Mouse (Mus musculus): ENCODE results near the gene Vps35l.

Gene Vps35l

DNA sequence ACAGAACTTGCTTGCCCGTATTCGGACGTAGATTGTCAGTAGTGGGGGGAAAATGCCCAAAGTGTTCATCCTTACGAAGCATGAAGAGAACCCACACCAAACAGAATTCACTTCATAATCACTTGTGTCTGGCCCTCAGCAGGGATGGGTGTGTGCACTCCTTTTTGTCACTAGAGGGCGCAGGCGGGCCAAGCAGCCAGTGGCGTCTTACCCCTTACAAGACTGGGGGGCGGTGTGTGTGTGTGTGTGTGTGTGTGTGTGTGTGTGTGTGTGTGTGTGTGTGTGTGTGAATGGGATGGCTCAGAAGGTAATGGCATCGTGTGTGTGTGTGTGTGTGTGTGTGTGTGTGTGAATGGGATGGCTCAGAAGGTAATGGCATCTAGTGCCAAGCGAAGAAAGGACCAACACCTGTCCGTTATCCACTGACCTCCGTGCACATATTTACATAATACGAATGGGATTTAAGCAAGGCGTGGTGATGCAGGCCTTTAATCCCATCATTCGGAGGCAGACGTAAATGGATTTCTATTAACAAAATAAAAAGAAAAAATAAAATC, at the start of gene Vps35l:
TSS of gene Vps35l (plus strand) at position 252 of the 557 bp plus-strand sequence.
- peak; percentile 79 for DNase-seq (ENCODE audit: low spot score)

DNA sequence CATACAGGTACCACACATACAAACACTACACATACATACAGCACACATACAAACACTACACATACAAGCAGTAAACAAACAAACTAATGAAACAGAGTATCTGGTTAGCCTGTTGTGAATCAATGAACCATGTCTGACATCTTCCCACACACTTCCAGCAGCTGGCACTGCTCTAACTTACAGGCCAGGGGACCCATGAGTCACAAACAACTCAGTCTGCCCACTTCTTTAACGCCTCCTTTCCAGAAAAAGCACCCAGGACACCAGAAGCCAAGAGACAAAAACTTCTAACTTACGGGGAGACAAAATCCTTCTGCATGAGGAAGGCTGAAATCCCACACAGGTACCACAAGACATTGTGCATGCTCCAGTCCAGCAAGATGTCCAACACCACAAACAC, 48.7 kb upstream of the Vps35l start:
- DNase-seq (ENCODE audit: low spot score): no peak

- no peak for DNase-seq (ENCODE audit: low spot score)
Measured at GRCm38 (mm10) chr7:118696146-118696545, 43.9 kb upstream of the Vps35l start.

DNA sequence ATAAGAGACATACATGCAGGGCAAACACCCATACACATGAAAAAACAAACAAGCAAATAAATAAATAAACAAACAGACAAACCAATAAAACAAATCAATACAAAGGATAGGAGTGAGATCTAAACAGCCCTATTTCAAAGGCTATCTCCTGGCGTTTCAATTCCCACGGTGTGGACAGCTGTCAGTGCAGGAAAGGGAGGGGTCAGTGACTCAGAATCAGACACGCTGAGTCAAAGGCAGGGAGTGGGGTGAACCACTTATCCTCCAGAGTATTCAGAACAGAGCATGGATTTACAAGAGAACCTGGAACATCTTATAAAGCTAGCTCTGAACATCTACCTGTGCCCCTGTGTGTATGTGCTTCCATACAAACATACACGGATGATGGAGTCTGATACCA, 42.9 kb upstream of the Vps35l start:
- no peak for DNase-seq (ENCODE audit: low spot score)

GRCm38 (mm10) chr7:118698882-118699281, 41.1 kb upstream of the Vps35l start:
- DNase-seq (ENCODE audit: low spot score): no peak

DNA sequence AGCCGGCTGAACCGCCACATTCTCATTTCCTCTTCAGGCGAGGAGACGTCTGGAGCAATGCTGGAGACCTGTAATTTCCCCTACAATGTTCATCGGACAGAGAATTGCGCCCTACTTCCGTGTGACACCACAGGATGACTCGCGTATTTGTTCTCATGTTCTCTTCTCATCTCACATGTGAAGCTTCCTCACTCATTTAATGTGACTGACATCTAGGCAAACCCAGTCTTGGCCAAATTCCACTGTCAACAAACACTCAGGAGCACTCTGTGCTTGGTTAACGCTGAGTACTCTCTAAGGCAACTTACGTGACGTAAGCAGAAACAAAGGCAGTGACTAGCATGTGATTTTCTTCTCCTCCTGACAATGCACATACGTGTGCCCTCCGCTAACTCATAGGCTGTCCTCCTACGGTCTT, 36.9 kb upstream of the Vps35l start:
- DNase-seq (ENCODE audit: low spot score): no peak

DNA sequence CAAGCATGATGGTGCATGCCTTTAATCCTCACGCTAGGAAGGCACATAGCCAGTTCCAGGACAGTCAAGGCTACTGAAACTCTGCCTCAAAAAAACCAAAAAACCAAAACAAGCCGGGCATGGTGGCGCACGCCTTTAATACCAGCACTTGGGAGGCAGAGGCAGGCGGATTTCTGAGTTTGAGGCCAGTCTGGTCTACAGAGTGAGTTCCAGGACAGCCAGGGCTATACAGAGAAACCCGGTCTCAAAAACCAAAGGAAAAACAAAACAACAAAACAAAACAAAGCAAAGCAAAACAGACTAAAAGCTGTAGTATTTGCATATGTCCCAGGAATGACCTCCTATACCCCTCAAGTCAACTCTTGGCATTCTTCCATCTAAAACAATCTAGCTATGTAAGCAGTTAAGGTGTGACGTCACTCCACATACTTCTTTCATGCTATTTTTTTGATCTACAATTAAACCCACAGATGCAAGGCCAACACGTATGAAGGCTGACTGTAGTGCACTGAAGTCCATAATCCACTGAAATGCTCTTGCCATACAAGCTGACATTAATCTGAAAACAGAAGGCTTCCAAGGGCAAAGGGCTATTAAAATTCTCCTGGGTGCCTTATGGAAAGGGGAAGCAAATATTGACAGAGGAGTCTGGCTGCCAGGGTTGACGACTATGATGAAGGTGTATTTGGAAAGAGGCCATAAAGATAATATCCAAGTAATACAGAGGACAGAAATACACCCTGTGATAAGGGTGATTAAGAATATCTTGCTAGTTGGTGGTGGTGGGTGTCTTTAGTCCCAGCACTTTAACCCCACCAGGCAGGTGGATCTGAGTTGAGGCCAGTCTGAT, 35.8 kb upstream of the Vps35l start:
- DNase-seq (ENCODE audit: low spot score): no peak

- DNase-seq (ENCODE audit: low spot score): peak; percentile 96
Measured at GRCm38 (mm10) chr7:118705101-118705961, 34.7 kb upstream of the Vps35l start, which contains the start of gene Gde1. Gene Gde1, minus strand, starts transcription at chr7:118705778.

- DNase-seq (ENCODE audit: low spot score): no peak
Measured at GRCm38 (mm10) chr7:118706051-118706450, 34.0 kb upstream of the Vps35l start.

DNA sequence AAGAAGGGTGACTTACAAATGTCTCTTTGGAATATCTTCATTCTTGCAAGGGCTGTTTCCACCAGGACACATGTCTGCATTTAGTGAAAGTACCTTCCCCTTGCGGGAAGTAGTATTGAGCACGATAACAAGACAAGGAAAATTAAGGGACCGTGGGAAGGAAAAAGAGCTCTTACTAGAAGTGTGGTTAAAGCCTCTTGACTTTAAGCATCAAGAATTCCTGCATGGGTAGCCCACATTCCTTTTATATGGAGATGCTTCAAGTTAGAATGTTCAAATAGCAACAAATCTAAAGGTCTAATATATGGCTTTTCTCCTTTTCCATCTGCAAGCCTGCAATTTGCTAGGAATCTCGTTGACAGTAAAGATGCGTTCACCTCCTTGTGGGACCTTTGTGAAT, 33.5 kb upstream of the Vps35l start:
- DNase-seq (ENCODE audit: low spot score): no peak

- no peak for DNase-seq (ENCODE audit: low spot score)
Measured at GRCm38 (mm10) chr7:118707216-118707615, 32.8 kb upstream of the Vps35l start.

- no peak for DNase-seq (ENCODE audit: low spot score)
Measured at GRCm38 (mm10) chr7:118708002-118708401, 32.0 kb upstream of the Vps35l start.

DNA sequence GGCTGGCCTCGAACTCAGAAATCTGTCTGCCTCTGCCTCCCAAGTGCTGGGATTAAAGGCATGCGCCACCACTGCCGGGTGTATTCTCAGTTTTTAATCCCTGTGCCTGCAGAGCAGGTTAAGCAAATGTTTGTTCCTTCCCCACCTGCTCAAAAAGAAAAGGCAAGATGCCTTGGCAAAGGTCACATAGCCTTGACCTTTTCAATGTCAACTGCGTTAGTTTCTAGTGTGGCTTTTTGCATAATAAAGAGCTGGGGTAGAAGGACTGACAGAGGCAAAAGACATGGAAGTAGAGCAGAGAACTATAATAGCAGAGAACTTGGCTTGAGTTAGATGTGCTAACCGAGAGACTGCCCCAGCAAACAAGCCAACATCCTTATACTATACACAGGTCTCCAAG, 29.2 kb upstream of the Vps35l start:
- DNase-seq (ENCODE audit: low spot score): no peak

- DNase-seq (ENCODE audit: low spot score): peak; percentile 97
Measured at GRCm38 (mm10) chr7:118712228-118713173, 27.5 kb upstream of the Vps35l start, which contains the start of gene Ccp110. Gene Ccp110, plus strand, starts transcription at chr7:118712552.

GRCm38 (mm10) chr7:118714873-118715272, 25.2 kb upstream of the Vps35l start:
- no peak for DNase-seq (ENCODE audit: low spot score)

GRCm38 (mm10) chr7:118718066-118718465, 22.0 kb upstream of the Vps35l start:
- no peak for DNase-seq (ENCODE audit: low spot score)

DNA sequence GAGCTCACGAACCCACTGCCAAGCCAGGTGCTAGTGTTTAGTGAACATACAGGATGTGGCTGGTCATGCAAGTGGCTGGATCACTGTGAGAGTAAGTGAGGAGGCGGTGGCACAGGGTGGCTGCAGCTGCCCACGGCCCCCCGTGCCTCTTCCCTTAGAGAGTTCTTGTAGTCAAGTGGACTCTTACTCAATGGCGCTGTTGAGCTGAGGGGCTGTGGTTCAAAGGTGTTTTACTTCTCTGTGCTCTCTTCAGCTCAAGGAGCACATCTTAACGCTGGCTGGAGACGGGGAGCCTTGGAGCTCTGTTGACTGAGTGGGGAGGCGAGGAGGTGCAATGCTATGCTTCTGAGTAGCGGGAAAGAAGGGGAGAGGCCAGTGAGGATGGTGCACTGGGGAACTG, 16.1 kb upstream of the Vps35l start:
- no peak for DNase-seq (ENCODE audit: low spot score)

DNA sequence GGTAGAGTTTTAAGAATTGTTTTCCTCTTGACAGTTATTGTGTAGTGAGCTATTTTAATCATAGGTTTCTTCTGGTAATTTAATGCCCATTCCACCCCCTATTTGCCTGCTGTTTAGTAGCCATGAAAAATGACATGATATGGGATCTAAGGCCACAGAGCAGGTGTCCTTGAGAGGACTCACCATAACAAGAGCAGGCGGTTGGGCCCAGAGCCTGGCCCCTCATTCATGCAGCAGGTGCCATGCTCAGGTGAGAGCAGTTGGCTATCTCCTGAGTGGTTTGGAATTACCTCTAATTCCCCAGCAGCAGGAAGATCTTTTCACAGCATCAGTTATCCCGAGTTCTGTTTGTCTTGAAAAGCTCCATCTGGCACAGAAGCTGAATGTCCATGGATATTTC, 14.6 kb upstream of the Vps35l start:
- no peak for DNase-seq (ENCODE audit: low spot score)

- DNase-seq (ENCODE audit: low spot score): no peak
Measured at GRCm38 (mm10) chr7:118728846-118729587, 11.0 kb upstream of the Vps35l start.

- no peak for DNase-seq (ENCODE audit: low spot score)
Measured at GRCm38 (mm10) chr7:118731781-118732180, 8.2 kb upstream of the Vps35l start.

GRCm38 (mm10) chr7:118733225-118733624, 6.8 kb upstream of the Vps35l start:
- DNase-seq (ENCODE audit: low spot score): no peak

Measured in testis, postnatal 14 days (tissue).